Mouse (Mus musculus) MEL (cell line): ENCODE results near the gene St6galnac4.

Source experiments
- ETS1 ChIP-seq: IDR thresholded peaks from 2 replicates; pipeline ENCODE4 v1.6.1; 2012; ENCODE audit warnings: low read depth, mild to moderate bottlenecking, inconsistent platforms, low read length, improper control_type of control experiment, moderate library complexity
- MEF2A ChIP-seq: IDR thresholded peaks from 2 replicates; pipeline ENCODE4 v1.6.1; 2014; ENCODE audit warnings: low read depth, mild to moderate bottlenecking, inconsistent platforms, low read length, improper control_type of control experiment; ENCODE audit not compliant: poor library complexity, insufficient replicate concordance, severe bottlenecking; ENCODE audit errors: extremely low read depth
- POLR2A ChIP-seq, 2 experiments: IDR thresholded peaks; 2 replicates each; pipeline ENCODE4 v1.6.1; 2011 to 2012; ENCODE audit warnings: low read length in 2 of 2, mild to moderate bottlenecking in 2 of 2, control low read depth in 1 of 2, improper control_type of control experiment in 1 of 2, low read depth in 1 of 2, moderate library complexity in 1 of 2; ENCODE audit not compliant: control insufficient read depth in 1 of 2, insufficient read depth in 1 of 2, poor library complexity in 1 of 2
- RAD21 ChIP-seq: IDR thresholded peaks from 2 replicates; pipeline ENCODE4 v1.6.1; 2011; ENCODE audit warnings: mild to moderate bottlenecking, low read depth, low read length, improper control_type of control experiment
- TCF12 ChIP-seq: IDR thresholded peaks from 2 replicates; pipeline ENCODE4 v1.6.1; 2014; ENCODE audit warnings: low read depth, mild to moderate bottlenecking, inconsistent platforms, low read length, improper control_type of control experiment, moderate library complexity
- ZNF384 ChIP-seq: IDR thresholded peaks from 2 replicates; pipeline ENCODE4 v1.6.1; 2012; ENCODE audit warnings: low read depth, mild to moderate bottlenecking, inconsistent platforms, low read length, improper control_type of control experiment

- TF ChIP-seq MEF2A = no peak
- TF ChIP-seq ZNF384 = no peak
- no peak for TF ChIP-seq RAD21
- no peak for TF ChIP-seq TCF12
- TF ChIP-seq ETS1 = no peak
- no peak for TF ChIP-seq POLR2A (IDR thresholded peaks at IDR 0.05; ENCODE audit: control insufficient read depth in 1 of 2, insufficient read depth in 1 of 2, low read depth in 1 of 2, low read length in 2 of 2, poor library complexity in 1 of 2)
Measured at GRCm38 (mm10) chr2:32574497-32574896, 12.4 kb upstream of the St6galnac4 start, which contains the start of gene Pip5kl1.
